Mouse (Mus musculus) embryonic facial prominence, embryonic 13.5 days (tissue): ENCODE measurements around the gene Galr3. TPM values are rescaled to one million over a fixed set of nuclear protein-coding genes. Genes with fewer than 3 reads are reported as not detected.

Experiments used
- ATAC-seq: fragments of 200-750 bp; cut with Nextera tagmentation; 2 replicates; pipeline ENCODE4 v1.8.0; 2017; ENCODE audit warnings: low read depth; ENCODE audit not compliant: insufficient number of reproducible peaks, insufficient read depth, low FRiP score, low TSS enrichment
- H3K27ac ChIP-seq: fragments of 300-500 bp; sonication (generic); 2 replicates; pipeline ENCODE4 v1.5.1; 2015; ENCODE audit warnings: moderate library complexity, mild to moderate bottlenecking, inconsistent platforms
- H3K27me3 ChIP-seq: fragments of 300-500 bp; sonication (generic); 2 replicates; pipeline ENCODE4 v1.6.1; 2015; ENCODE audit warnings: mild to moderate bottlenecking, inconsistent platforms
- H3K36me3 ChIP-seq: fragments of 300-500 bp; sonication (generic); 2 replicates; pipeline ENCODE4 v1.6.1; 2015; ENCODE audit warnings: mild to moderate bottlenecking, inconsistent platforms
- H3K4me1 ChIP-seq: fragments of 300-500 bp; sonication (generic); 2 replicates; pipeline ENCODE4 v1.6.1; 2015; ENCODE audit warnings: inconsistent platforms
- H3K4me2 ChIP-seq: fragments of 300-500 bp; sonication (generic); 2 replicates; pipeline ENCODE4 v1.6.1; 2015; ENCODE audit warnings: moderate library complexity, mild to moderate bottlenecking, inconsistent platforms
- H3K4me3 ChIP-seq: fragments of 300-500 bp; sonication (generic); 2 replicates; pipeline ENCODE4 v1.5.1; 2015; ENCODE audit warnings: mild to moderate bottlenecking, inconsistent platforms
- H3K9ac ChIP-seq: fragments of 300-500 bp; sonication (generic); 2 replicates; pipeline ENCODE4 v1.6.1; 2015; ENCODE audit warnings: mild to moderate bottlenecking, inconsistent platforms
- H3K9me3 ChIP-seq: fragments of 300-500 bp; sonication (generic); 2 replicates; pipeline ENCODE4 v1.6.1; 2016; ENCODE audit warnings: inconsistent platforms
- WGBS: fragments of 180-500 bp; shearing (Covaris S2); methylation state at CpG from one replicate; pipeline ENCODE4 v1.1.7; 2015; ENCODE audit warnings: mixed read lengths; 5-methylcytosine and 5-hydroxymethylcytosine counted together
- polyA plus RNA-seq: library from polyadenylated mRNA; unstranded; fragments of >200 nt; fragmentation: Nextera tagmentation; extraction: Ambion mirVana; gene quantifications from 2 replicates; pipeline ENCODE4 v1.2.1, GENCODE M21; 2015

The Galr3 gene
- polyA plus RNA-seq, 1 experiment from 2014 or later = not detected

DNA sequence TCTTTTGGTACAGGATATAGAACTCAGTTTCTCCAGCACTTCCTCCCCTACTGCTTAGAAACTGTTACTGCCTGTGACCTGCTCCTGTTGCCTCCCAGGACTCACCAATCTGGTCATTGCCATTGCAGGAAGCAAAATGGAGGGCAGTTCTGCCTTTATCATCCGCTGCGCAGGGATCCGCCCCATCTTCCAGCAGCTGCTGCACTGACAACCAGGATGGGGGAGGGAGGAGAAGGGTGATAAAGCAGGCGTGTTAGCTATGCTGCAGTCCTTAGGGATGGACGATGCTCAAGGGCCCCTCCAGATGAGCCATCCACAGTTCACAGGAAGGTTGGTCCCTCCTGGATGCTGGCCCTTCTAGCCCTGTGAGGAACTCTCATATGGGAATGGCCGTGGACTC lies 16.2 kb downstream of the Galr3 start:
- H3K36me3 ChIP-seq = peaks cover 80% of the 10 kb centered on the region
- no peaks in the 10 kb centered on the region for H3K9me3 ChIP-seq
- peaks cover 15% of the 10 kb centered on the region for H3K4me1 ChIP-seq
- H3K9ac ChIP-seq = no peak overlapping the region
- no peak overlapping the region for H3K4me2 ChIP-seq
- no peak overlapping the region for H3K4me3 ChIP-seq
- no peaks in the 10 kb centered on the region for H3K27me3 ChIP-seq
- 91% methylated on average over 6 of the region's 6 CpGs for WGBS
- no peak for ATAC-seq
- no peak overlapping the region for H3K27ac ChIP-seq

DNA sequence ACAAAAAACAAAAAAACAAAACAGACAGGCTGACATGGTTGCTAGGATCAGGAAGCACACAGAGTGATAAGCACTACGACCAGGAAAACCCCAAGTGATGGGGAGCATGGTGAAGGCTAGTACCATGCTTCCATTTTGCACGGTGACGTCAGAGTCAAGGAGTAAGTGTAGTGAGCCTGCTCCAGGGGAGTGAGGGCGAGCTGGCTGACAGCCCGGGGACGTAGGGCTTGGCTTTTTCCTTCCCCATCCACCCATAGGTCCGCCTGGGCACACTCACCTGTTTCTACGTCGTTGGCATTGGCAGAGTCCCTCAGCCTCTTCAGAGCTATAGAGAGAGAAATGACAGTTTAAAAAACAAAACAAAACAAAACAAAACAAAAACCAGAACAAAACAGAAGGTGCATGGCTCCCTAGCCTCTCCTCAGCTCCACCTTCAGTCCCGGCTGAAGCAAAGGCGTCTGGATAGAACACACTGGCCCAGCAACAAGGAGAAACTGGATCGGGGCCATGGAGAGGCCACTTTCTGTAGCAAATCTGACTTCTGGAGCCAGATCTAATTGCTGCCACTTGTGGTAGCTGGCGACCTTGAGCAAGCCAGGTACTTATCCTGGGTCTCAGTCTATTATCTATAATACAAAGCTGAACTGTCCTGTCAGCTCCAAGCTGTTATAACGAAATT lies 19.3 kb downstream of the Galr3 start:
- no peak overlapping the region; the same call in 1 of the 2 replicates for H3K27ac ChIP-seq
- no peak for ATAC-seq
- WGBS = 74% methylated on average over 14 of the region's 14 CpGs
- peak overlapping the region; percentile 84 for H3K4me2 ChIP-seq
- H3K27me3 ChIP-seq = no peaks in the 10 kb centered on the region
- peaks cover 48% of the 10 kb centered on the region for H3K36me3 ChIP-seq
- H3K4me1 ChIP-seq = peaks cover 20% of the 10 kb centered on the region
- H3K4me3 ChIP-seq = peak overlapping the region; percentile 95
- no peaks in the 10 kb centered on the region for H3K9me3 ChIP-seq
- peak overlapping the region; percentile 94; the same call in 1 of the 2 replicates for H3K9ac ChIP-seq

DNA sequence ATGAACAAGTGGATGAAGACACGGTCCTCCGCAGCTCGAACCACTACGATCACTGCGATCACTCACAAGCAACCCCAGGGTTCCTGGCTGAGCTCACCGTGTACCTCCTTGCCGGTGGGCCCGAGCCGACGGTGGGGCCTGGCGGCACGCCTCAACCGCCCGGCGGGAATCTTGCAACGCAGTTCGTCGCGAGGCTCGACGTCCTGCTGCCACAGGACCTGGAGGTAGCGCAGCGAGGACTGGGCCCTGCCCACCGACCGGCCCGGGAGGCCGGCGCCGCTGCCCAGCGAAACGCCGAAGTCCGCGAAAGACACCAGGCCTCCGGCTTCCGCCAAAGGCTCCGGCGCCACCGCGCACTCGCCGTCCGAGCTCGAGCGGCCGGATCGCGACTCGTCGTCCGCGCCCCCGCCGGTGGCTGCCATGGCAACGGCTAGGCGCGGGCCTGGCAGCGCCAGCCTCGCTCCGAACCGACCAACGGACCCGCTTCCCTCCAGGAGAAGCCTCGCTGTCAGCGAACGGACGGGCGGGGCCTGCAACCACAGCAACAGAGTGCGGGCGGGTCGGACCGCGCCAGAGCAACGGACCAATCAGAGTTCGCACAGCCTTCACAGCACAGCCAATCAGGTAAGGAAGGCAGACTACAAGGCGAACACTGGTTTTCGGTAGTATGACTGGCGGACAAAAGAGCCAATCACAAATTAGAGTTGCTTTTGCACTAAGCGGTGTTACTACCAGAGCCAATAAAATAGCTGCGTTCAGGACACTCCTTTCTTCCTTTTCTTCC lies 20.9 kb downstream of the Galr3 start, which contains the start of gene Ankrd54:
Gene Ankrd54, minus strand, starts transcription at position 518 of the 784 bp plus-strand sequence.
- Histone ChIP-seq H3K27ac (peak within 1 kb of the TSS; percentile 77), H3K4me2 (peak within 1 kb of the TSS; percentile 84), H3K27me3 (no peaks in the 10 kb centered on the region), H3K4me3 (peak within 1 kb of the TSS; percentile 95), H3K36me3 (peaks cover 33% of the 10 kb centered on the region), H3K4me1 (peaks cover 24% of the 10 kb centered on the region), H3K9ac (peak within 1 kb of the TSS; percentile 94), H3K9me3 (no peaks in the 10 kb centered on the region)
- ATAC-seq = peak; percentile 99
- WGBS = under 1% methylated on average over 80 of the region's 80 CpGs

DNA sequence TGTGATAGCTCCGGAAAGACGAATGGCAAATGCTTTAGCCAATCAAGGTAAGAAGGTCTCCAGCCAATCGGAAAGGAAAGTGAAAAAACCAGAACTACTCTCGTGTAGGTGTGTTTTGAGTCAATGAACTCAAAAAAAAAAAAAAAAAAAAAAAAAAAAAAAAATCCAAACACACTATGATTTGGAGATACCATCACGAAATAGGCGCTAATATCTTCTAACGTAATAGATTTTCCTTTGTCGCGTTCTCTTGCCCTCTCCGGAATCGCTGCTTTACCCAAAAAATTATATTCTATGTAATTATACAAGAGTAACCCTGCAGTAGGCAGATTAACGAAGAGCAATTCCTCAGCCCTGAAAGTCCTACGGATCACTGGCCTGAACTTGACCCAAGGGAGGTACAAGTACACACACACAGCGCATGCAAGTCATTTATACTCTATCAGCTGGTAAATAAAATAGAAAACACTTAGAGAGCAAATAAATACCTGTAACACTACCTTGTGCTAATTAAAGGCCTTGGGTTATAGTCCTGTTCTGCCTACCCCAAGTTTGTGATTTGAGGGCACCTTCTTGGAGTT lies 21.6 kb downstream of the Galr3 start:
- H3K4me3 ChIP-seq = peak overlapping the region; percentile 95
- peaks cover 26% of the 10 kb centered on the region for H3K36me3 ChIP-seq
- H3K9ac ChIP-seq = peak overlapping the region; percentile 55; the same call in 1 of the 2 replicates
- H3K4me1 ChIP-seq = peaks cover 24% of the 10 kb centered on the region
- no peak for ATAC-seq
- H3K4me2 ChIP-seq = peak overlapping the region; percentile 63
- H3K27ac ChIP-seq = no peak overlapping the region; the same call in 1 of the 2 replicates
- WGBS = 9% methylated on average over 14 of the region's 14 CpGs
- no peaks in the 10 kb centered on the region for H3K9me3 ChIP-seq
- H3K27me3 ChIP-seq = no peaks in the 10 kb centered on the region

DNA sequence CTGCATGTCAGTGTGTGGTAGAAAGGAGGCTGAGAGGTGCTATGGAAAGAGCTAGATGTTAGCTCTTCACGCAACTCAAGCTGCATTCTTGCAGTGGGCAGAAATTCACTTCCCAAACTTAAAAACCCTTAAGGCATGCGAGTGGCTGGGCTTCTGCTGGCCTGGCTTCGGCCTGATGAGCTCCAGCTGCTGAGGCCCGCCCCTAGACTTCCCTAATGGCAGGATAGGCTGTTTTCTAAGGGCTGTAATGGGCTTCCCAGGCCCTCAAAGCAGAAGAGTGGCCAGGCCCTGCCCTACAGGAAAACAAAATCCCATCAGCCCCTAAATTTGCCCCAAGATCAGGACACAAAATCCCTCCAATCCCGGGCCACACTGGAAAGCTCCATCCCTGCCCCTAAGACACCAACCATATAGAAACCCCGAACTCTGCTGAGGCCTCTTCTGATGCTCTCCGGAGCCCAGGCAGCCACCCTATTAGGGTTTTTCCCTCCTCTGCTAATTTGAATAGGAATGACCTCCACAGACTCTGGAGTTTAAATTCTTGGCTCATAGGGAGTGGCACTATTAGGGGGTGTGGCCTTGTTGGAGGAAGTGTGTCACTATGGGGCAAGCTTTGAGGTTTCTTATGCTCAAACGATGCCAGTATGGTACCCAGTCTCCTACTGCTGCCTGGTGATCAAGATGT lies 23.5 kb downstream of the Galr3 start:
- no peaks in the 10 kb centered on the region for H3K27me3 ChIP-seq
- ATAC-seq = no peak
- 52% methylated on average over 8 of the region's 8 CpGs for WGBS
- no peak overlapping the region for H3K9ac ChIP-seq
- peaks cover 6% of the 10 kb centered on the region for H3K36me3 ChIP-seq
- H3K4me3 ChIP-seq = no peak overlapping the region
- peaks cover 24% of the 10 kb centered on the region for H3K4me1 ChIP-seq
- H3K27ac ChIP-seq = no peak overlapping the region
- H3K9me3 ChIP-seq = no peaks in the 10 kb centered on the region
- no peak overlapping the region for H3K4me2 ChIP-seq

DNA sequence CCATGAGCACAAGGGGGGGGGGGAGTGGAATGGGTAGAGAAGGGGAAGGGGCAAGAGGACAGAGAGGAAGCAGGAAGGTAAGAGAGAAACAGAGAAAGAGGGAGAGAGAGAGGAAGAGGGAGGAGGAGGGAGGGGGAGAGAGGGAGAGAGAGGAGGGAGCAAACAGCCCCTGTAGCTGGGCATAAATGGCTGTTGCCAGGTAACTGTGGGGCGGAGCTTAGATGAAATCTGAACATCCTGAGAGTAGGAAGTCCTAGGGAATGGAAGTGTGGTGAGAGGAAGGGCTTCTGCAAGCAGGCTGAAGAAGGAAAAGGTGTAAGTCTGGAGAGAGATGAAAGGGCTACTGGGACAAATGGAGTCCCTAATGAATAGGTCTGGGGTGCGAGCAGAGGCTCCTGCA lies 24.6 kb downstream of the Galr3 start:
- no peaks in the 10 kb centered on the region for H3K27me3 ChIP-seq
- H3K4me2 ChIP-seq = no peak overlapping the region
- no peaks in the 10 kb centered on the region for H3K9me3 ChIP-seq
- H3K4me1 ChIP-seq = peaks cover 18% of the 10 kb centered on the region
- WGBS = 40% methylated on average over 2 of the region's 2 CpGs
- H3K27ac ChIP-seq = no peak overlapping the region
- H3K4me3 ChIP-seq = no peak overlapping the region
- H3K36me3 ChIP-seq = no peaks in the 10 kb centered on the region
- no peak for ATAC-seq
- no peak overlapping the region for H3K9ac ChIP-seq

DNA sequence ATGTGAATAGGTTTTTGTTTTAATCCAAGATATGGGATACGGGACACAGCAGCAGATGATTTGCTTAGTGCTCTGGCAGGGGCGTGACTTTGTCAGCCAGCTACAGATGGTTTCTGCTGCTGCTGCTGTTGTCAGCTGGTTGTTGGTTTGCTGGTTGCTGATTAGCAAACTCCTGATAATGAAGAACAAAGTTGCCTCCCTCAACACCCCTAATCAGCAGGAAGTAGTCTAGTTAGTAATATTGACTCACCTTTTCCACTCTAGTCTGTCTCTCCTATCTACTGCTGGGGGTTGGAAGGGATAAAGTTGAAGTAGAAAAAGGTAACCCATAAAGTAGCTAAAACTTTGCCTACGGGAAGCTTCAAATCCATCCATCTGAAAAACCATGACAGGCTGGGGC lies 25.9 kb downstream of the Galr3 start:
- H3K9me3 ChIP-seq = no peaks in the 10 kb centered on the region
- no peak overlapping the region for H3K4me2 ChIP-seq
- no peaks in the 10 kb centered on the region for H3K36me3 ChIP-seq
- H3K27me3 ChIP-seq = no peaks in the 10 kb centered on the region
- H3K4me3 ChIP-seq = no peak overlapping the region
- H3K4me1 ChIP-seq = peaks cover 10% of the 10 kb centered on the region; the same call in 1 of the 2 replicates
- H3K9ac ChIP-seq = no peak overlapping the region
- 63% methylated on average over 3 of the region's 3 CpGs for WGBS
- no peak overlapping the region for H3K27ac ChIP-seq
- no peak for ATAC-seq

DNA sequence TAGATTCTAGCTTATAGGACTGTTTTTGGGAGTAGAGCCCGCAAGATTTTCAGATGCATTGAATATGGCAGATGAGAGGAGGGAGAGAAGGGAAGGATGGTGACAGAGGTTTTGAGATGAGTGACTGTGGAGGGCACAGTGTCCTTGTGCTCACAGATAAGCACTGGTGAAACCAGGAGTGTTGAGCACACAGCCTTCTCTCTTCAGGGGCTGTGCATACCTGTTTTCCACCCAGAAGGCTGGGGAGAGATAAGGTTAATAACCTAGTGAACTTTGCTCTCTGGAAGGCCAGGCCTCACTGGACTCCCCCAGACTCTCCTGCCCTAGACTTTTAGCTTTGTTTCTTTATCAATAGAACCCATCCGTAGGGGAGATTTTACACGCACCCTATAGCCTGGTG lies 26.7 kb downstream of the Galr3 start:
- WGBS = 77% methylated on average over 3 of the region's 3 CpGs
- Histone ChIP-seq H3K4me2 (no peak overlapping the region), H3K27ac (no peak overlapping the region), H3K4me1 (peaks cover 8% of the 10 kb centered on the region; the same call in 1 of the 2 replicates), H3K4me3 (no peak overlapping the region), H3K9me3 (no peaks in the 10 kb centered on the region), H3K27me3 (no peaks in the 10 kb centered on the region), H3K36me3 (no peaks in the 10 kb centered on the region), H3K9ac (no peak overlapping the region)
- no peak for ATAC-seq

DNA sequence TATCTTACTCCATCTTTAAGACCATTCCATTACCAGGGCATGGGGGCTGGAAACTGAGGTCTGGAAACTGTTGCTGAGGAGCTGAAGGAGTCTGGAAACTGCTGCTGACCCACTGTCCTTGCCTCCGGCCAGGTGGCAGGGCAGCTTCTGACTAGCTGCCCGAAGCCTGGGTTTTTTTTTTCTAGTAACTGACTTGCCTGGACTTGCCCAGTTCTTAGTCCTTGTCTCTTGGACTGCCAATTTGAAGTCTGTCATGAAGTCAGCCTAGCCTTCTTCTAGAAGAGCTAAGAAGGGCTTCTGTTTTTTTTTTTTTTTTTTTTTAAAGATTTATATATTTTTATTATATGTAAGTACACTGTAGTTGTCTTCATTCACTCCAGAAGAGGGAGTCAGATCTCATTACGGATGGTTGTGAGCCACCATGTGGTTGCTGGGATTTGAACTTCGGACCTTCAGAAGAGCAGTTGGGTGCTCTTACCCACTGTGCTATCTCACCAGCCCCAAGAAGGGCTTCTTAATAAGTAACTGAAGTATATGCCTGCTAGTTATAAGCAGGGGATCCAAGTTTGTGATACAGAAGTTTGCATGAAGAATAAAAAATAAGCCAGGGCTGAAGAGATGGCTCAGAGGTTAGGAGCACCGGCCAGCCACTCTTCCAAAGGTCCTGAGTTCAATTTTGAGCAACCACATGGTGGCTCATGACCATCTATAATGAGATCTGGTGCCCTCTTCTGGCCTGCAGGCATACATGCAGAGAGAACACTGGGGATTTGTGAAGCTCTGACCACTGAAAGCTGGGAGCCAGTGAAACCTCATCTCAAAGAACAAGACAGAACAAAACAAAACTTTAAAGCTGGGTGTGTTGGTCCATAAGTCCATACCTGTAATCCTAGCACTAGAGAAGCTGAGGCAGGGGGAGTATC lies 29.7 kb downstream of the Galr3 start:
- 64% methylated on average over 5 of the region's 5 CpGs for WGBS
- Histone ChIP-seq H3K36me3 (peaks cover 1% of the 10 kb centered on the region), H3K4me1 (peaks cover 16% of the 10 kb centered on the region), H3K9me3 (no peaks in the 10 kb centered on the region), H3K27ac (no peak overlapping the region), H3K9ac (no peak overlapping the region), H3K4me2 (no peak overlapping the region), H3K27me3 (no peaks in the 10 kb centered on the region), H3K4me3 (no peak overlapping the region)
- no peak for ATAC-seq

DNA sequence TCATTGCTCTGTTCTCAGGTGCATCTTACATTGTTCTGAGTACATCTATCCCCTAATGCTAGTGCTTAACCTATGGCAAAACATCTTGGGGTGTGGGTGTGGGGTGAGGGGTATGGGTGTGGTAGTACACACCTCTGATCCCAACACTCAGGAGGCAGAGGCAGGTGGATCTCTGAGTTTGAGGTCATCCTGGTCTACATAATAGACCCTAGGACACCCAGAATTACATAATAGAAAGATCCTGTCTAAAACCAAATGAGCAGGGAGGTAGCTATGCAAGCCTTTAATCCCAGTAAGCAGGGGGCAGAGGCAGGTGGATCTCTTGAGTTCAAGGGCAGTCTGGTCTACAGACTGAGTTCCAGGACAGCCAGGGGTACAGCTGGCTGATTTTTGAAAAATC lies 32.1 kb downstream of the Galr3 start:
- H3K9ac ChIP-seq = no peak overlapping the region
- H3K4me2 ChIP-seq = no peak overlapping the region
- peaks cover 20% of the 10 kb centered on the region for H3K4me1 ChIP-seq
- no peaks in the 10 kb centered on the region for H3K27me3 ChIP-seq
- no peak overlapping the region for H3K27ac ChIP-seq
- no peak overlapping the region for H3K4me3 ChIP-seq
- peaks cover 24% of the 10 kb centered on the region for H3K36me3 ChIP-seq
- no peaks in the 10 kb centered on the region for H3K9me3 ChIP-seq
- ATAC-seq = no peak
